Mouse (Mus musculus): ENCODE results near the gene Kif24.

GRCm38 (mm10) chr4:41358669-41359068 lies 106.0 kb downstream of the Kif24 start:
- TF ChIP-seq FLI1 (IDR thresholded peaks at IDR 0.05; ENCODE audit: low read length) (no peak), GATA1 (IDR thresholded peaks at IDR 0.05; ENCODE audit: borderline replicate concordance, low read length) (no peak)
